Mouse (Mus musculus): Measurements from ENCODE around the gene Lix1l. TPM values are rescaled to one million over a fixed set of nuclear protein-coding genes. Genes with fewer than 3 reads are reported as not detected.

Gene Lix1l
- polyA plus RNA-seq (2015; fragmentation: Nextera tagmentation; extraction: Ambion mirVana): 0.45 and 0.54 TPM in 2 replicates

DNA sequence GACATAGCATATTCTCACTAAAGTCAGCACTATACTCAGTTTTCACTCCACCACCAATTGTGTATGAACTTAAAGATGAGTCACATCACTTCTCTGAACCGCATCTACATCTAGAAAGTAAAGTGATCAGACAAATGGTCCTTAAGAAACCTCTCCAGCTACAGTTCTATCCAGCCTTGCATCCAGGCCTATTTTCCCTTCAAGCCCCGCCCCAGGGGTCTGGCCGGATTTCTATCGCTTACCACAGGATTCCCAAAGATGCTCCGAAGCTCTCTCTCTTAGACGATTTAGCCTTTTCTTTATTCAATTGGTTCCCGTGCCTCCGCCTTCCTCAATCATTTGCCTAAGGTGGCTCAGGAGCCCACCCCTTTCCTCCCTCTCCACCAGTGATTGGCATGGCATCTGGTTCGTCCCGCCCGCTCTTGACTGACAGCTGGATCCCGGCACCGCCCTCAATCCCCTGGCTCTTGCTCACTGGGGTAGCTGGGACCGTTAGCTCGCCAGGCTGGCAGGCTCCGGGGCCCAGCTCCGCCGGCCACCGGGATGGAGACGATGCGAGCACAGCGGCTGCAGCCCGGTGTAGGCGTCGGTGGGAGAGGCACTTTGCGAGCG is at the start of gene Lix1l:
Gene Lix1l, plus strand, starts transcription at position 511 of the 612 bp plus-strand sequence.
- no peak for TF ChIP-seq CTCF (IDR thresholded peaks at IDR 0.05; ENCODE audit: low read depth)
- no peak for TF ChIP-seq EP300 (IDR thresholded peaks at IDR 0.05; ENCODE audit: low read depth)
- Histone ChIP-seq H3K4me2 (ENCODE audit: low read depth, low read length) (peak within 1 kb of the TSS; percentile 96), H3K27ac (ENCODE audit: low read depth) (peak within 1 kb of the TSS; percentile 74), H3K9ac (replicated peaks) (peak within 1 kb of the TSS; percentile 57), H3K4me3 (ENCODE audit: low read depth, low read length) (peak within 1 kb of the TSS; percentile 62), H3K4me1 (ENCODE audit: insufficient read depth) (peaks cover 21% of the 10 kb centered on the region), H3K9me3 (ENCODE audit: low read length) (no peaks in the 10 kb centered on the region), H3K27me3 (ENCODE audit: insufficient read depth, low read length) (peaks cover 58% of the 10 kb centered on the region), H3K36me3 (replicated peaks; ENCODE audit: insufficient read depth, low read length) (no peaks in the 10 kb centered on the region)
- DNase-seq (peak; percentile 87), ATAC-seq (peak; percentile 93)
- WGBS (ENCODE audit: insufficient replicate concordance): 2% methylated on average over 25 of the region's 27 CpGs

DNA sequence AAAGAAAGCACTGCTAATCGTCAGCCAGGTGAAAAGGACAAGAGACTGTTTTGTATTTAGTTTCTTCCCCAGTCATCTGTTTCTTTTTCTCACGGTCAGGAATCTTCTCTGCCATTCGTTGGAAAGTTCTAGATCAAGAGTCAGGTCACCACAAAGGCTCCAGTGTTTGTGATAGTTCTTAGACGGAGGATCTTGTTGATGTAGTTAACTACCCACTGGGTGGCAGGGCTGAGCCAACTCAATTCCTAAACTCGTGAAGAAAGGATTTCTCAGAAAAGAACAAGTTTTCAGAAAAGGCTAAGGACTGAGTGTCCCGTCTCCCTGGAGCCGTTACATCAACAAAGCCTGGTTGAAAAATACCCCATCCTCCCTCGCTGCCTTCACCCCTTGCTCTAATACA is 49.7 kb upstream of the Lix1l start:
- no peak for ATAC-seq
- no peak overlapping the region for H3K9ac ChIP-seq (replicated peaks)
- peak overlapping the region; percentile 26; the same call in 1 of the 2 replicates for H3K27ac ChIP-seq (ENCODE audit: low read depth)
- peaks cover 30% of the 10 kb centered on the region for H3K4me1 ChIP-seq (ENCODE audit: insufficient read depth)
- no peaks in the 10 kb centered on the region for H3K9me3 ChIP-seq (ENCODE audit: low read length)
- H3K4me3 ChIP-seq (ENCODE audit: low read depth, low read length): no peak overlapping the region
- no peak overlapping the region for H3K4me2 ChIP-seq (ENCODE audit: low read depth, low read length)
- DNase-seq: peak; percentile 54
- peak; percentile 78 for TF ChIP-seq CTCF (IDR thresholded peaks at IDR 0.05; ENCODE audit: low read depth)
- TF ChIP-seq EP300 (IDR thresholded peaks at IDR 0.05; ENCODE audit: low read depth): peak; percentile 87
- 13% methylated on average over 8 of the region's 8 CpGs for WGBS (ENCODE audit: insufficient replicate concordance)
- H3K27me3 ChIP-seq (ENCODE audit: insufficient read depth, low read length): no peaks in the 10 kb centered on the region
- no peaks in the 10 kb centered on the region for H3K36me3 ChIP-seq (replicated peaks; ENCODE audit: insufficient read depth, low read length)

DNA sequence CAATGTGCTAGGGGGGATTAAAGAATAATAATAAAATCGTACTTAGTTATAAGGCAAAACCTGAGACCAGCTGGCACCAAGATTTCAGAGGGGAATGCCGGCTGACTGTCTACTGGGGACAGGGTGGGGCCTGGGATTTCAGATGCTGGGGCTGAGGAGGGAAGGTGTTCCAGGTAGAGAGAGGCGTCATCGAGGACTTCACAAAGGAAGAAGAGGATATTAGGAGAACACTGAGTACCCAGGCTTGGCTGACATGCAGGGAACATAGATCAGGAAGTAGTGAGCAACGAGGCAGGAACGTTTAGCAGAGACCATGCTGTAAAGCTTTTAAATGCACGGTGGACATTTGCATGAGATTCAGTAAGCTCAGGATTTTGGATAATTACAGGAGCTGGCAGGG is 49.1 kb upstream of the Lix1l start:
- DNase-seq (no peak), ATAC-seq (no peak)
- Histone ChIP-seq H3K9me3 (ENCODE audit: low read length) (no peaks in the 10 kb centered on the region), H3K36me3 (replicated peaks; ENCODE audit: insufficient read depth, low read length) (no peaks in the 10 kb centered on the region), H3K9ac (replicated peaks) (no peak overlapping the region), H3K4me2 (ENCODE audit: low read depth, low read length) (no peak overlapping the region), H3K27me3 (ENCODE audit: insufficient read depth, low read length) (no peaks in the 10 kb centered on the region), H3K27ac (ENCODE audit: low read depth) (peak overlapping the region; percentile 26; the same call in 1 of the 2 replicates), H3K4me3 (ENCODE audit: low read depth, low read length) (no peak overlapping the region), H3K4me1 (ENCODE audit: insufficient read depth) (peaks cover 30% of the 10 kb centered on the region)
- TF ChIP-seq EP300 (IDR thresholded peaks at IDR 0.05; ENCODE audit: low read depth) (no peak), CTCF (IDR thresholded peaks at IDR 0.05; ENCODE audit: low read depth) (no peak)
- 44% methylated on average over 7 of the region's 7 CpGs for WGBS (ENCODE audit: insufficient replicate concordance)

DNA sequence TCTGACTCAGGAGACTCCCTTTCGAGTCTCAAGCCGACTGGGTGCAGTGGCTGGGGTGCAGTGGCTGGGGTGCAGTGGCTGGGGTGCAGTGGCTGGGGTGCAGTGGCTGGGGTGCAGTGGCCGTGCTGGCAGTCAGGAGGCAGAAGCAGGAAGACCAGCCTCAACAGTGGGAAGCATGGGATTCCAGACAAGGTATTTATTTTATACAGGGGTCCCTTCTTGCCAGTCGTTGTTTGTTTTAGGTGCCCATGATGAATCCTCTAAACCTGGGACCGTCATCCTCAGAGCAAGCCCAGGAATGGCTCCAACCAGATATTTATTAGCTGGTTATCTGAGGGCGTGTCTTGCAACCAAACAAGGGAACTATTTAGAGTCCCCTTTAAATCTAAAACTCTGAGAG is 47.3 kb upstream of the Lix1l start:
- DNase-seq: no peak
- H3K9ac ChIP-seq (replicated peaks): no peak overlapping the region
- no peak for TF ChIP-seq CTCF (IDR thresholded peaks at IDR 0.05; ENCODE audit: low read depth)
- no peak for TF ChIP-seq EP300 (IDR thresholded peaks at IDR 0.05; ENCODE audit: low read depth)
- peaks cover 25% of the 10 kb centered on the region for H3K4me1 ChIP-seq (ENCODE audit: insufficient read depth)
- no peak for ATAC-seq
- no peaks in the 10 kb centered on the region for H3K36me3 ChIP-seq (replicated peaks; ENCODE audit: insufficient read depth, low read length)
- 49% methylated on average over 6 of the region's 6 CpGs for WGBS (ENCODE audit: insufficient replicate concordance)
- H3K27ac ChIP-seq (ENCODE audit: low read depth): peak overlapping the region; percentile 99; the same call in 1 of the 2 replicates
- H3K4me3 ChIP-seq (ENCODE audit: low read depth, low read length): no peak overlapping the region
- no peaks in the 10 kb centered on the region for H3K9me3 ChIP-seq (ENCODE audit: low read length)
- no peak overlapping the region for H3K4me2 ChIP-seq (ENCODE audit: low read depth, low read length)
- H3K27me3 ChIP-seq (ENCODE audit: insufficient read depth, low read length): no peaks in the 10 kb centered on the region

DNA sequence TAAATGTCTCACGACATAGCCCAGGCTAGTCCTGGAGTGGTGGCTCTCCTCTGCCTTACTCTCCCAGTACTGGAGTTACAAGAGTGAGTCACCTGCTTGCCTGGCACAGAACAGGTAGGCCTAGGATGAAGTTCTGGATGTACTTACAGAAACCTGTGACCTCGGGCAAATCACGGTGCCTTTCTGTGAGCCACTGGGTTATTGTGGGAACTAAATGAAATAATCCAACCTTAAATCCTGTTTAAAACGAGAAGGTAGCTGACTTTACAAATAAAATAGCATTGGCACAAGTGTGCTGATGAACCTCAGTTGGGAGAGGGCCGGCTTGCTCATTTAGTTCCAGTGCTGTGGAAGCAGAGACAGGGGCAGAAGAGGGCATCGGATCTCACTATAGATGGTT is 46.7 kb upstream of the Lix1l start:
- DNase-seq: no peak
- no peaks in the 10 kb centered on the region for H3K9me3 ChIP-seq (ENCODE audit: low read length)
- WGBS (ENCODE audit: insufficient replicate concordance): 80% methylated on average over 6 of the region's 6 CpGs
- H3K27me3 ChIP-seq (ENCODE audit: insufficient read depth, low read length): no peaks in the 10 kb centered on the region
- no peak overlapping the region for H3K4me3 ChIP-seq (ENCODE audit: low read depth, low read length)
- TF ChIP-seq EP300 (IDR thresholded peaks at IDR 0.05; ENCODE audit: low read depth) (no peak), CTCF (IDR thresholded peaks at IDR 0.05; ENCODE audit: low read depth) (no peak)
- H3K36me3 ChIP-seq (replicated peaks; ENCODE audit: insufficient read depth, low read length): peaks cover 2% of the 10 kb centered on the region; the same call in 1 of the 2 replicates
- peak overlapping the region; percentile 3; the same call in 1 of the 2 replicates for H3K9ac ChIP-seq (replicated peaks)
- H3K4me2 ChIP-seq (ENCODE audit: low read depth, low read length): no peak overlapping the region
- H3K27ac ChIP-seq (ENCODE audit: low read depth): peak overlapping the region; percentile 99
- ATAC-seq: no peak
- peaks cover 25% of the 10 kb centered on the region for H3K4me1 ChIP-seq (ENCODE audit: insufficient read depth)

DNA sequence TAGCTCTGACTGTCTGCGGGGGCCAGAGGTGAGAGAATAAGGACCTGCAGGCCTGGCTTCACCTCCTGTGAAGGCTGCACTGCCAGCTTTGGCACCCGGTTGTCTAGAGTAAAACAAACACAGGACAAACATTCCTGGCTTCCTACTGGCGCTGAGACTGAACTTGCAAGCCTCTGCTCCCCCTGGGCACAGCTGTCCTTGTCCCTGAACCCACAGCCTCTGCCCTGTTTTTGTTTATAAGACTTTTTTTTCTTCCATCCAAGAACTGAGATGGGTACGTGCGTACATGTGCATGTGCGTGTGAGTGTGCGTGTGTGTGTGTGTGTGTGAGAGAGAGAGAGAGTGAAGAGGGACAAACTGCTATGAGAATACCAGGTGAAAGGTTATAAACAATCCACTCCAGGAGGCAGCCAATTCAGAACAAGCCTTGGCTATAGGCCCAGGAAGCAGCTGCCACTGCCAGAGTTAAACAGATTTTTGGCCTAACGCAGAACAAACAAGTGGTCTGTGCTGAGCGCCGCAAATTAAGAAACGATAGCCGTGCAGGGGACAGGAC is 45.8 kb upstream of the Lix1l start:
- Histone ChIP-seq H3K27ac (ENCODE audit: low read depth) (peak overlapping the region; percentile 99), H3K9me3 (ENCODE audit: low read length) (no peaks in the 10 kb centered on the region), H3K4me1 (ENCODE audit: insufficient read depth) (peaks cover 27% of the 10 kb centered on the region), H3K36me3 (replicated peaks; ENCODE audit: insufficient read depth, low read length) (peaks cover 11% of the 10 kb centered on the region), H3K4me3 (ENCODE audit: low read depth, low read length) (no peak overlapping the region), H3K4me2 (ENCODE audit: low read depth, low read length) (peak overlapping the region; percentile 34; the same call in 1 of the 2 replicates), H3K9ac (replicated peaks) (peak overlapping the region; percentile 45; the same call in 1 of the 2 replicates), H3K27me3 (ENCODE audit: insufficient read depth, low read length) (no peaks in the 10 kb centered on the region)
- peak; percentile 60 for ATAC-seq
- DNase-seq: peak; percentile 66
- TF ChIP-seq CTCF (IDR thresholded peaks at IDR 0.05; ENCODE audit: low read depth) (no peak), EP300 (IDR thresholded peaks at IDR 0.05; ENCODE audit: low read depth) (peak; percentile 91)
- 53% methylated on average over 12 of the region's 12 CpGs for WGBS (ENCODE audit: insufficient replicate concordance)

All from liver, postnatal 0 days (tissue).